Mouse (Mus musculus): ENCODE data around the gene Orc1. TPM values are rescaled to one million over a fixed set of nuclear protein-coding genes. Genes with fewer than 3 reads are reported as not detected.
A peak's percentile ranks its signal among the peaks of the same experiment; 100 is the strongest.

The Orc1 gene
- polyA plus RNA-seq (2015; fragmentation: Nextera tagmentation; extraction: Ambion mirVana), result 2.4 and 3.9 TPM in 2 replicates

DNA sequence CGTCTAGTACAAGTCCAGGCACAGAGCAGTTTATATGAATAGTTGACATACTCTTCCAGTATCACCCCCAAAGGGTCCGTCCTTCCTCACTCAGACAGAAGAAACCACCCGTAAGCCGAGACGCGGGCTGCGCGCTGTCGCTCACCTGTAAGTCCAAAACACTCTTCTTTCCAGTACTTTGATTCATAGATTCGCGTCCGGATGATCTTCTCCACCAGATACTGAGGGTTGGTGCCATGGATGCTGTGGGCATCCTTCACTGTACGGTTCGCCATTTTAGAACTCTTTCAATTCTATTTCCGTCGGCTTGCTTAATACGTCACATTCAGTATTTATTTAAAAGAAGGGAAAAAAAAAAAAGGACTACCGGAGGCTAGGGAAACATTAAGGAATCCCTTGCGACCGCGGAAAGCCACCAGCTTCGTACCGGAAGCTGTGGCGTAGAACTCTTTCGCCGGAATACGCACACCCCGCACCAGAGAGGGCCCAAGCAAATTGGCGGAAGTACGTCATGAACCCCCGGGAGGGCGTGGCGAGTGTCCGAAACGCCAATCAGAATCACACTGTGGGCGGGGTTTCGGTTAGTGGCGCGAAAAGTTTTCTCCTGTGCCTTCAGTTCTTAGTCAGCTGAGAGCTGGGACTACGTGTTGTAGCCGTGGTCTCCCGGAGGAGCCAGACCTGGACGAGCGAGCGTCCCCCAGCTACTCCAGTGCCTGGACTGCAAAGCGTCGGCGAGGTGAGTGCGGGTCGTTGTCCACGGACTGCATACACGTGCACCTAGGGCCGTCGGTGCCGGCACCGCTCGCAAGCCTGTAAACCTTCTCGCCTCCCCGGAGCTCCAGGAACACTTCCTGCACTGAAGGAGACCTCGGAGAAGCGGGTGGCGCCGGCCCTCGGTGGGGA, at the start of gene Orc1, which contains the start of gene Prpf38a:
Gene Orc1, plus strand, starts transcription at position 584 of the 903 bp plus-strand sequence.
Gene Prpf38a, minus strand, starts transcription at position 497 of the 903 bp plus-strand sequence.
- Histone ChIP-seq H3K9ac (replicated peaks; ENCODE audit: low read depth, low read length) (peak within 1 kb of the TSS; percentile 62), H3K36me3 (ENCODE audit: control insufficient read depth, insufficient read depth) (peaks cover 4% of the 10 kb centered on the region; the same call in 1 of the 2 replicates), H3K27ac (ENCODE audit: low read length) (peak within 1 kb of the TSS; percentile 69), H3K9me3 (ENCODE audit: control insufficient read depth, low read length) (no peaks in the 10 kb centered on the region), H3K4me3 (replicated peaks; ENCODE audit: low read length) (peak within 1 kb of the TSS; percentile 72), H3K4me2 (ENCODE audit: low read length) (peak within 1 kb of the TSS; percentile 96), H3K4me1 (replicated peaks; ENCODE audit: control insufficient read depth, insufficient read depth, low read length) (peaks cover 20% of the 10 kb centered on the region), H3K27me3 (replicated peaks; ENCODE audit: control insufficient read depth, insufficient read depth, low read length) (no peaks in the 10 kb centered on the region)
- under 1% methylated on average over 64 of the region's 64 CpGs for WGBS
- ATAC-seq, result peak; percentile 99

- Histone ChIP-seq H3K27me3 (replicated peaks; ENCODE audit: control insufficient read depth, insufficient read depth, low read length) (no peaks in the 10 kb centered on the region), H3K4me1 (replicated peaks; ENCODE audit: control insufficient read depth, insufficient read depth, low read length) (no peaks in the 10 kb centered on the region), H3K4me3 (replicated peaks; ENCODE audit: low read length) (no peak overlapping the region), H3K9me3 (ENCODE audit: control insufficient read depth, low read length) (no peaks in the 10 kb centered on the region), H3K9ac (replicated peaks; ENCODE audit: low read depth, low read length) (no peak overlapping the region), H3K36me3 (ENCODE audit: control insufficient read depth, insufficient read depth) (peaks cover 12% of the 10 kb centered on the region), H3K4me2 (ENCODE audit: low read length) (no peak overlapping the region), H3K27ac (ENCODE audit: low read length) (no peak overlapping the region)
- ATAC-seq, result no peak
- WGBS, result 94% methylated on average over 2 of the region's 2 CpGs
These were observed 39.5 kb upstream of the Orc1 start for GRCm38 (mm10) chr4:108539701-108540100.

GRCm38 (mm10) chr4:108565026-108565425, 14.2 kb upstream of the Orc1 start:
- Histone ChIP-seq H3K27ac (ENCODE audit: low read length) (no peak overlapping the region), H3K9me3 (ENCODE audit: control insufficient read depth, low read length) (no peaks in the 10 kb centered on the region), H3K27me3 (replicated peaks; ENCODE audit: control insufficient read depth, insufficient read depth, low read length) (no peaks in the 10 kb centered on the region), H3K9ac (replicated peaks; ENCODE audit: low read depth, low read length) (no peak overlapping the region), H3K4me3 (replicated peaks; ENCODE audit: low read length) (no peak overlapping the region), H3K4me1 (replicated peaks; ENCODE audit: control insufficient read depth, insufficient read depth, low read length) (no peaks in the 10 kb centered on the region), H3K36me3 (ENCODE audit: control insufficient read depth, insufficient read depth) (peaks cover 32% of the 10 kb centered on the region), H3K4me2 (ENCODE audit: low read length) (no peak overlapping the region)
- WGBS, result 81% methylated on average over 1 of the region's 1 CpGs
- ATAC-seq, result no peak

DNA sequence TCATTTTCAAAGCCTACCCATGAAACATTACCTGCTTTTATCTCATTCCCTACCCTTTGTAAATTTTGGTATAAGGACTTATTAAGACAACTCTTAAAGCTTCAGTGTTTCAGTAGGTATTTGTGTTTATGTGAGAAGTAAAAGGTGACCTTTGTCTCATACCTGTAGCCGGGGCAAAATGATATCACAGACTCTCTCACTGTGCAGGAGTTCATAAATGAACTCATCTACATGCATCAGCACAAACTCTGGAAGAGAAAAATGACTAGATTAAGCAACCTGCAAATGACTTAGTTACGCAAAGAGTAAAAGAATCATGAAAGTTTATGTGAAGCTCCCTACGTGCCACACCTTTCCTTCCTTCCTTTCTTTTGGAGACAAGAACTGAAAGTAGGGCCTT, 6.6 kb upstream of the Orc1 start:
- H3K9me3 ChIP-seq (ENCODE audit: control insufficient read depth, low read length), result no peaks in the 10 kb centered on the region
- peaks cover 6% of the 10 kb centered on the region for H3K4me1 ChIP-seq (replicated peaks; ENCODE audit: control insufficient read depth, insufficient read depth, low read length)
- no peak overlapping the region for H3K4me3 ChIP-seq (replicated peaks; ENCODE audit: low read length)
- H3K36me3 ChIP-seq (ENCODE audit: control insufficient read depth, insufficient read depth), result peaks cover 20% of the 10 kb centered on the region
- H3K27me3 ChIP-seq (replicated peaks; ENCODE audit: control insufficient read depth, insufficient read depth, low read length), result no peaks in the 10 kb centered on the region
- H3K9ac ChIP-seq (replicated peaks; ENCODE audit: low read depth, low read length), result no peak overlapping the region
- no peak overlapping the region for H3K4me2 ChIP-seq (ENCODE audit: low read length)
- no peak for ATAC-seq
- H3K27ac ChIP-seq (ENCODE audit: low read length), result no peak overlapping the region
- 96% methylated on average over 3 of the region's 3 CpGs for WGBS

DNA sequence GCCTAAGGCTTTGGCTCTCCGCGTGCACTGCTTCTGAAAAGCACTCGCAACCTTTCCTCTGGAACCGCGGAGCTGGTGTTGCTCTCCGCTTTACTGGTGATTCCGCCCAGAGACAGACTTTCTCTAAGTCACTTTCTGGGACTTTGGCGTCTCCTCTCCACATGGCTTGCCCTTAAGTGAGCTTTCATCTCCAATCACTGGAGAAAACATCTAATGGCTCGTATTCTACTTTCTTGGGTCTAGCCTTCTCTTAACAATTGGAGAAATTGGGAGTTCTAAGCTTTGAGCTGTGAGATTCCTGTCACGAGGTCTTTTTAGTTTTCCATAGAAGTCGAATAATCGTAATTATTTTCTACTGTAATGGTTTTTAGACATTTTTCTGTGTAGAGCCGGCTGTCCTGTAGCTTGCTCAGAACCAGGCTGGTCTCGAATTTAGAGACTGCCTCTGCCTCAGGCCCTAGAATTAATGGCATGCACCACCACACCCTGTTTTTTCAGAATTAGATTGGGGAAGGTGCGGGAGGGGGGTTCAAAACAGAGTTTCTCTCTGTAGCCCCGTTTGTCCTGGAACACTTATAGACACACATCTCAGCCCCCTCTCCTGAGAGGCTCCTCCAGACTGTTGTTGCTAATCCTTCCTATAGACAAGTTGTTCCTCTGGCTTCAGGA, 654 bp downstream of the Orc1 start:
- peaks cover 4% of the 10 kb centered on the region; the same call in 1 of the 2 replicates for H3K36me3 ChIP-seq (ENCODE audit: control insufficient read depth, insufficient read depth)
- peak overlapping the region; percentile 96 for H3K4me2 ChIP-seq (ENCODE audit: low read length)
- H3K4me3 ChIP-seq (replicated peaks; ENCODE audit: low read length), result peak overlapping the region; percentile 72
- ATAC-seq, result no peak
- peak overlapping the region; percentile 57 for H3K9ac ChIP-seq (replicated peaks; ENCODE audit: low read depth, low read length)
- H3K9me3 ChIP-seq (ENCODE audit: control insufficient read depth, low read length), result no peaks in the 10 kb centered on the region
- H3K27ac ChIP-seq (ENCODE audit: low read length), result no peak overlapping the region
- WGBS, result under 1% methylated on average over 16 of the region's 16 CpGs
- H3K4me1 ChIP-seq (replicated peaks; ENCODE audit: control insufficient read depth, insufficient read depth, low read length), result peaks cover 20% of the 10 kb centered on the region
- H3K27me3 ChIP-seq (replicated peaks; ENCODE audit: control insufficient read depth, insufficient read depth, low read length), result no peaks in the 10 kb centered on the region

GRCm38 (mm10) chr4:108593376-108593775, 14.2 kb downstream of the Orc1 start:
- H3K4me1 ChIP-seq (replicated peaks; ENCODE audit: control insufficient read depth, insufficient read depth, low read length), result no peaks in the 10 kb centered on the region
- H3K36me3 ChIP-seq (ENCODE audit: control insufficient read depth, insufficient read depth), result no peaks in the 10 kb centered on the region
- no peaks in the 10 kb centered on the region for H3K27me3 ChIP-seq (replicated peaks; ENCODE audit: control insufficient read depth, insufficient read depth, low read length)
- no peaks in the 10 kb centered on the region for H3K9me3 ChIP-seq (ENCODE audit: control insufficient read depth, low read length)
- H3K4me2 ChIP-seq (ENCODE audit: low read length), result no peak overlapping the region
- no peak overlapping the region for H3K27ac ChIP-seq (ENCODE audit: low read length)
- no peak overlapping the region for H3K9ac ChIP-seq (replicated peaks; ENCODE audit: low read depth, low read length)
- no peak overlapping the region for H3K4me3 ChIP-seq (replicated peaks; ENCODE audit: low read length)
- ATAC-seq, result no peak
- WGBS, result 93% methylated on average over 2 of the region's 2 CpGs

- no peak overlapping the region for H3K9ac ChIP-seq (replicated peaks; ENCODE audit: low read depth, low read length)
- H3K4me2 ChIP-seq (ENCODE audit: low read length), result no peak overlapping the region
- ATAC-seq, result no peak
- H3K4me3 ChIP-seq (replicated peaks; ENCODE audit: low read length), result no peak overlapping the region
- no peaks in the 10 kb centered on the region for H3K9me3 ChIP-seq (ENCODE audit: control insufficient read depth, low read length)
- no peak overlapping the region for H3K27ac ChIP-seq (ENCODE audit: low read length)
- 100% methylated on average over 1 of the region's 1 CpGs for WGBS
- no peaks in the 10 kb centered on the region for H3K4me1 ChIP-seq (replicated peaks; ENCODE audit: control insufficient read depth, insufficient read depth, low read length)
- H3K36me3 ChIP-seq (ENCODE audit: control insufficient read depth, insufficient read depth), result no peaks in the 10 kb centered on the region
- H3K27me3 ChIP-seq (replicated peaks; ENCODE audit: control insufficient read depth, insufficient read depth, low read length), result no peaks in the 10 kb centered on the region
These were observed 16.6 kb downstream of the Orc1 start for GRCm38 (mm10) chr4:108595785-108596184.

- Histone ChIP-seq H3K27ac (ENCODE audit: low read length) (no peak overlapping the region), H3K9ac (replicated peaks; ENCODE audit: low read depth, low read length) (no peak overlapping the region), H3K9me3 (ENCODE audit: control insufficient read depth, low read length) (no peaks in the 10 kb centered on the region), H3K4me2 (ENCODE audit: low read length) (no peak overlapping the region), H3K4me3 (replicated peaks; ENCODE audit: low read length) (no peak overlapping the region), H3K27me3 (replicated peaks; ENCODE audit: control insufficient read depth, insufficient read depth, low read length) (no peaks in the 10 kb centered on the region), H3K4me1 (replicated peaks; ENCODE audit: control insufficient read depth, insufficient read depth, low read length) (no peaks in the 10 kb centered on the region), H3K36me3 (ENCODE audit: control insufficient read depth, insufficient read depth) (no peaks in the 10 kb centered on the region)
- 89% methylated on average over 4 of the region's 4 CpGs for WGBS
- ATAC-seq, result no peak
These were observed 19.1 kb downstream of the Orc1 start for GRCm38 (mm10) chr4:108598306-108598705.

- no peak overlapping the region for H3K9ac ChIP-seq (replicated peaks; ENCODE audit: low read depth, low read length)
- H3K9me3 ChIP-seq (ENCODE audit: control insufficient read depth, low read length), result no peaks in the 10 kb centered on the region
- no peak overlapping the region for H3K27ac ChIP-seq (ENCODE audit: low read length)
- 92% methylated on average over 7 of the region's 7 CpGs for WGBS
- ATAC-seq, result no peak
- H3K4me2 ChIP-seq (ENCODE audit: low read length), result no peak overlapping the region
- no peak overlapping the region for H3K4me3 ChIP-seq (replicated peaks; ENCODE audit: low read length)
- no peaks in the 10 kb centered on the region for H3K4me1 ChIP-seq (replicated peaks; ENCODE audit: control insufficient read depth, insufficient read depth, low read length)
- no peaks in the 10 kb centered on the region for H3K36me3 ChIP-seq (ENCODE audit: control insufficient read depth, insufficient read depth)
- no peaks in the 10 kb centered on the region for H3K27me3 ChIP-seq (replicated peaks; ENCODE audit: control insufficient read depth, insufficient read depth, low read length)
These were observed 22.6 kb downstream of the Orc1 start for GRCm38 (mm10) chr4:108601870-108602269.
